ENCODE assay signal across 8 mouse cellular contexts in the genomic region with DNA sequence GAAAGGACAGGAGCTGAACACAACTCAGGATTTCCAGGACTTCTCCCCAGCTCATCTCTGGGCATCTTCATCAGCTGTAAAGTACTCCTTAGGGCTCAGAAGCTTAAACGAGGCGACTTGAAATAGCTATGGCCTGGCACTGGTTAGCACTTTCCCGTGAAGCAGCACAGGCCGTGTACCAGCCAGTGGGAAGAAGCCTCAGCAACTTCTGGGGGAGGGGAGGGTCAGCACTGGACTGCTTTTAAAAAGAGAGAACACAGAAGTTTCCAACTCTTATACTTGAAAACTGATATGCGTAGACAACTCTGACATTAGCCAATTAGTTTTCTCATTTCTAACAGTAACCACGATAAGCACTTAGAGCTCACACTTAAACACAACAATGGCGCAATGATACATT. TPM values are rescaled to one million over a fixed set of nuclear protein-coding genes. Genes with fewer than 3 reads are reported as not detected.
DNase-seq lines count a peak whose midpoint lies in the region; ATAC-seq and TF ChIP-seq lines count a peak whose summit lies in the region.

No protein-coding gene starts in this region.

- no peaks in the 10 kb centered on the region for H3K36me3 ChIP-seq in lung, postnatal 0 days (ENCODE audit: insufficient read depth, low read length)

- no peaks in the 10 kb centered on the region for H3K9me3 ChIP-seq in lung, postnatal 0 days (ENCODE audit: low read length)

- H3K27me3 ChIP-seq in lung, postnatal 0 days (replicated peaks; ENCODE audit: insufficient read depth, low read length): no peaks in the 10 kb centered on the region

- no peak for ATAC-seq in lung, postnatal 0 days

- peak overlapping the region; percentile 99 for H3K27ac ChIP-seq in gastrocnemius, adult 2 months
- H3K27ac ChIP-seq in lung, postnatal 0 days (ENCODE audit: low read length): peak overlapping the region; percentile 51; the same call in 1 of the 2 replicates

- no peak for TF ChIP-seq EP300 in lung, postnatal 0 days (IDR thresholded peaks at IDR 0.05)

- intact Hi-C loops in gastrocnemius, adult 2 months (cut with DNase I): loop anchor here (2.0 kb wide), 1 partner anchor 16 kb away; no protein-coding TSS in a partner anchor
- intact Hi-C loops in left cerebral cortex, postnatal 14 days (cut with DNase I): no loop called here

- no peak for TF ChIP-seq CTCF in gastrocnemius, adult 2 months (IDR thresholded peaks at IDR 0.05)
- no peak for TF ChIP-seq CTCF in lung, postnatal 0 days (IDR thresholded peaks at IDR 0.05)

- peak overlapping the region; percentile 90 for H3K4me3 ChIP-seq in gastrocnemius, adult 2 months
- peak overlapping the region; percentile 84; the same call in 1 of the 2 replicates for H3K4me3 ChIP-seq in lung, postnatal 0 days (ENCODE audit: low read depth, low read length)

- 25% methylated on average over 7 of the region's 7 CpGs for WGBS in lung, postnatal 0 days

- H3K4me1 ChIP-seq in lung, postnatal 0 days (ENCODE audit: insufficient read depth, low read depth, low read length): peaks cover 14% of the 10 kb centered on the region; the same call in 1 of the 2 replicates

- H3K4me2 ChIP-seq in lung, postnatal 0 days (replicated peaks; ENCODE audit: low read depth, low read length): peak overlapping the region; percentile 52

- peak; percentile 59 for DNase-seq in gastrocnemius, adult 2 months
- no peak for DNase-seq in gastrocnemius, adult 8-10 months (ENCODE audit: low spot score in 2 of 2)
- peak; percentile 47 for DNase-seq in adipocyte (ENCODE audit: low spot score)
- DNase-seq in heart, postnatal 4 days: peak; percentile 31
- DNase-seq in lung, postnatal 0 days (ENCODE audit: low spot score): peak; percentile 37
- DNase-seq in thymus, postnatal 0 days (ENCODE audit: low spot score): no peak
- DNase-seq in left cerebral cortex, postnatal 14 days (ENCODE audit: low spot score in 2 of 2): no peak
- DNase-seq in thymus, postnatal 10 days (ENCODE audit: low spot score in 2 of 2): no peak

- no peak overlapping the region for H3K9ac ChIP-seq in lung, postnatal 0 days (replicated peaks; ENCODE audit: low read depth)

RNA-seq across cellular contexts. Expression of a gene that starts 2.5 kb away (rescaled TPM):
- 100 to 1,000 TPM; 474 to 554 TPM for total RNA-seq in gastrocnemius, adult 2 months (2021)
- 100 to 1,000 TPM; 464 to 563 (median 508) TPM for total RNA-seq in gastrocnemius, adult 8-10 months (2022)
- 100 to 1,000 TPM; 216 to 221 TPM for total RNA-seq in heart, postnatal 4 days (2021)
- polyA plus RNA-seq in lung, postnatal 0 days (2015; fragmentation: Nextera tagmentation; extraction: Ambion mirVana): 76.4 and 92.6 TPM in 2 replicates
- polyA plus RNA-seq in thymus, postnatal 0 days (2015; fragmentation: Nextera tagmentation; extraction: Ambion mirVana): 39.9 and 49.9 TPM in 2 replicates
- total RNA-seq in left cerebral cortex, postnatal 14 days (2021): 10 to 100 TPM; 61.1 to 65.7 TPM

Comparison
In these comparisons a context has a peak if more than half of its experiments do, and no peak if none do; other contexts are left out.
1. DNase-seq: peak in gastrocnemius, adult 2 months (single experiment), adipocyte (single experiment), heart, postnatal 4 days (single experiment) and lung, postnatal 0 days (single experiment); none in gastrocnemius, adult 8-10 months (0 of 2), thymus, postnatal 0 days (single experiment), left cerebral cortex, postnatal 14 days (0 of 2) and thymus, postnatal 10 days (0 of 2).